In genomic region chr4:141671389-141671788, GRCm38 (mm10) we compare ENCODE assay signal across 22 mouse cellular contexts. TPM values are rescaled to one million over a fixed set of nuclear protein-coding genes. Genes with fewer than 3 reads are reported as not detected.
A peak's percentile ranks its signal among the peaks of the same experiment; 100 is the strongest.
DNase-seq lines count a peak whose midpoint lies in the region; ATAC-seq and TF ChIP-seq lines count a peak whose summit lies in the region.
"Had no signal": no experiment of that assay in that cellular context is flagged by ENCODE, and none has a peak within 500 bp of the region (broad histone marks: within the 10 kb centered on the region; RNA-seq: fewer than 3 reads in every experiment).

No protein-coding gene starts in this region.

- no peak overlapping the region for H3K4me3 ChIP-seq in embryonic facial prominence, embryonic 14.5 days (ENCODE audit: low read depth, low read length)
- H3K4me3 ChIP-seq in embryonic facial prominence, embryonic 10.5 days: no peak overlapping the region
- no peak overlapping the region for H3K4me3 ChIP-seq in lung, embryonic 16.5 days (ENCODE audit: low read length)
- no peak overlapping the region for H3K4me3 ChIP-seq in bone marrow macrophage, adult 2 months (ENCODE audit: insufficient read depth, low read length)
- no peak overlapping the region for H3K4me3 ChIP-seq in stomach, embryonic 16.5 days (replicated peaks; ENCODE audit: low read length)
- H3K4me3 ChIP-seq in forebrain, embryonic 12.5 days (replicated peaks): no peak overlapping the region
- H3K4me3 ChIP-seq: embryonic facial prominence, embryonic 13.5 days; forebrain, embryonic 15.5 days; heart, embryonic 12.5 days; hindbrain, embryonic 10.5 days had no signal

- no peak for TF ChIP-seq CTCF in bone marrow macrophage, adult 2 months (IDR thresholded peaks at IDR 0.05; ENCODE audit: low read depth, low read length)

- H3K27ac ChIP-seq in embryonic facial prominence, embryonic 14.5 days (replicated peaks; ENCODE audit: low read depth, low read length): no peak overlapping the region; the same call in 1 of the 2 replicates
- H3K27ac ChIP-seq in embryonic facial prominence, embryonic 10.5 days (replicated peaks): no peak overlapping the region
- H3K27ac ChIP-seq in lung, embryonic 16.5 days (ENCODE audit: low read length): no peak overlapping the region
- peak overlapping the region; percentile 99 for H3K27ac ChIP-seq in bone marrow macrophage, adult 2 months (ENCODE audit: insufficient read depth, low read depth, low read length)
- peak overlapping the region; percentile 49; the same call in 1 of the 2 replicates for H3K27ac ChIP-seq in stomach, embryonic 16.5 days (ENCODE audit: low read length)
- H3K27ac ChIP-seq in forebrain, embryonic 12.5 days: no peak overlapping the region
- H3K27ac ChIP-seq: embryonic facial prominence, embryonic 13.5 days; forebrain, embryonic 15.5 days; hindbrain, embryonic 10.5 days; hindbrain, embryonic 14.5 days had no signal

- DNase-seq in embryonic facial prominence, embryonic 14.5 days (ENCODE audit: low spot score): peak; percentile 68
- DNase-seq in embryonic facial prominence, embryonic 10.5 days (ENCODE audit: low spot score): no peak
- no peak for DNase-seq in lung, postnatal 25 days (ENCODE audit: low spot score)
- DNase-seq in frontal cortex, adult 2 months (ENCODE audit: extremely low spot score in 1 of 2, low spot score in 1 of 2): no peak
- DNase-seq: adrenal gland, postnatal 25 days; cerebellum, adult 11-12 months; cerebellum, adult 9-10 months; cerebellum, postnatal 25 days; gastrocnemius, postnatal 25 days had no signal

- H3K4me1 ChIP-seq in embryonic facial prominence, embryonic 14.5 days (ENCODE audit: control insufficient read depth, insufficient read depth, low read length): 0 out of 2 replicates have a peak, but pooled peaks cover 4% of the 10 kb centered on the region
- H3K4me1 ChIP-seq in embryonic facial prominence, embryonic 10.5 days: no peaks in the 10 kb centered on the region; the same call in 1 of the 2 replicates
- H3K4me1 ChIP-seq in lung, embryonic 16.5 days (replicated peaks; ENCODE audit: control insufficient read depth, insufficient read depth, low read length): peaks cover 5% of the 10 kb centered on the region; the same call in 1 of the 2 replicates
- peaks cover 59% of the 10 kb centered on the region for H3K4me1 ChIP-seq in bone marrow macrophage, adult 2 months (ENCODE audit: control insufficient read depth, insufficient read depth, low read length)
- H3K4me1 ChIP-seq in stomach, embryonic 16.5 days (ENCODE audit: control insufficient read depth, insufficient read depth, low read length): 0 out of 2 replicates have a peak, but pooled peaks cover 5% of the 10 kb centered on the region
- no peaks in the 10 kb centered on the region for H3K4me1 ChIP-seq in forebrain, embryonic 12.5 days
- H3K4me1 ChIP-seq: forebrain, embryonic 15.5 days; hindbrain, embryonic 10.5 days had no signal

- no peak overlapping the region for H3K9ac ChIP-seq in embryonic facial prominence, embryonic 14.5 days (ENCODE audit: low read depth, low read length)
- H3K9ac ChIP-seq in lung, embryonic 16.5 days (ENCODE audit: low read length): no peak overlapping the region
- peak overlapping the region; percentile 10; the same call in 1 of the 2 replicates for H3K9ac ChIP-seq in stomach, embryonic 16.5 days (ENCODE audit: low read length)
- H3K9ac ChIP-seq in forebrain, embryonic 12.5 days: no peak overlapping the region
- H3K9ac ChIP-seq: embryonic facial prominence, embryonic 13.5 days; forebrain, embryonic 15.5 days; heart, embryonic 12.5 days; hindbrain, embryonic 14.5 days had no signal

- ATAC-seq in embryonic facial prominence, embryonic 14.5 days (ENCODE audit: low read depth): peak; percentile 22; the same call in 1 of the 2 replicates
- peak; percentile 63 for ATAC-seq in lung, embryonic 16.5 days (ENCODE audit: low read depth)
- no peak for ATAC-seq in stomach, embryonic 16.5 days (ENCODE audit: insufficient read depth, low FRiP score)
- no peak for ATAC-seq in forebrain, embryonic 12.5 days (ENCODE audit: low FRiP score)
- ATAC-seq: activated CD4-positive, CD25-positive, alpha-beta regulatory T cell, adult 4 months; forebrain, embryonic 15.5 days; Patski had no signal

- no peak overlapping the region for H3K4me2 ChIP-seq in embryonic facial prominence, embryonic 14.5 days (ENCODE audit: low read depth, low read length)
- no peak overlapping the region for H3K4me2 ChIP-seq in lung, embryonic 16.5 days (ENCODE audit: low read depth, low read length)
- H3K4me2 ChIP-seq in stomach, embryonic 16.5 days (ENCODE audit: low read depth, low read length): no peak overlapping the region
- no peak overlapping the region for H3K4me2 ChIP-seq in forebrain, embryonic 12.5 days
- H3K4me2 ChIP-seq: embryonic facial prominence, embryonic 13.5 days; forebrain, embryonic 15.5 days; heart, embryonic 12.5 days; hindbrain, embryonic 14.5 days had no signal

- H3K36me3 ChIP-seq in embryonic facial prominence, embryonic 14.5 days (ENCODE audit: control insufficient read depth, insufficient read depth, low read length): no peaks in the 10 kb centered on the region
- H3K36me3 ChIP-seq in embryonic facial prominence, embryonic 10.5 days (replicated peaks): no peaks in the 10 kb centered on the region
- no peaks in the 10 kb centered on the region for H3K36me3 ChIP-seq in lung, embryonic 16.5 days (ENCODE audit: control insufficient read depth, insufficient read depth, low read length)
- H3K36me3 ChIP-seq in stomach, embryonic 16.5 days (ENCODE audit: control insufficient read depth, insufficient read depth, low read length): no peaks in the 10 kb centered on the region
- no peaks in the 10 kb centered on the region for H3K36me3 ChIP-seq in forebrain, embryonic 12.5 days (replicated peaks)
- H3K36me3 ChIP-seq: embryonic facial prominence, embryonic 13.5 days; forebrain, embryonic 15.5 days; heart, embryonic 12.5 days; hindbrain, embryonic 10.5 days had no signal

- 38% methylated on average over 4 of the region's 4 CpGs for WGBS in embryonic facial prominence, embryonic 14.5 days
- 84% methylated on average over 4 of the region's 4 CpGs for WGBS in embryonic facial prominence, embryonic 10.5 days
- WGBS in lung, embryonic 16.5 days: 40% methylated on average over 4 of the region's 4 CpGs
- WGBS in stomach, embryonic 16.5 days: 50% methylated on average over 4 of the region's 4 CpGs
- 82% methylated on average over 4 of the region's 4 CpGs for WGBS in forebrain, embryonic 12.5 days

- no peak for TF ChIP-seq POLR2A in bone marrow macrophage, adult 2 months (IDR thresholded peaks at IDR 0.05; ENCODE audit: borderline replicate concordance, low read depth, low read length)

- H3K9me3 ChIP-seq in embryonic facial prominence, embryonic 14.5 days (ENCODE audit: control insufficient read depth, low read length): no peaks in the 10 kb centered on the region
- no peaks in the 10 kb centered on the region for H3K9me3 ChIP-seq in embryonic facial prominence, embryonic 10.5 days
- no peaks in the 10 kb centered on the region for H3K9me3 ChIP-seq in lung, embryonic 16.5 days (ENCODE audit: control insufficient read depth, low read length)
- H3K9me3 ChIP-seq in stomach, embryonic 16.5 days (replicated peaks; ENCODE audit: control insufficient read depth, low read length): no peaks in the 10 kb centered on the region
- no peaks in the 10 kb centered on the region for H3K9me3 ChIP-seq in forebrain, embryonic 12.5 days
- H3K9me3 ChIP-seq: embryonic facial prominence, embryonic 13.5 days; forebrain, embryonic 15.5 days; heart, embryonic 12.5 days; hindbrain, embryonic 10.5 days had no signal

- H3K27me3 ChIP-seq in embryonic facial prominence, embryonic 14.5 days (replicated peaks; ENCODE audit: control insufficient read depth, insufficient read depth, low read length): no peaks in the 10 kb centered on the region
- no peaks in the 10 kb centered on the region for H3K27me3 ChIP-seq in embryonic facial prominence, embryonic 10.5 days (replicated peaks; ENCODE audit: low read depth, poor library complexity, severe bottlenecking)
- no peaks in the 10 kb centered on the region for H3K27me3 ChIP-seq in lung, embryonic 16.5 days (ENCODE audit: control insufficient read depth, insufficient read depth, low read depth, low read length)
- H3K27me3 ChIP-seq in stomach, embryonic 16.5 days (ENCODE audit: control insufficient read depth, insufficient read depth, low read length): no peaks in the 10 kb centered on the region
- H3K27me3 ChIP-seq in forebrain, embryonic 12.5 days: no peaks in the 10 kb centered on the region
- H3K27me3 ChIP-seq: embryonic facial prominence, embryonic 13.5 days; forebrain, embryonic 15.5 days; heart, embryonic 12.5 days; Patski had no signal

RNA-seq across cellular contexts. Expression of gene Plekhm2, which starts 6.7 kb away (rescaled TPM):
- 3.7 and 4.5 TPM in 2 replicates for polyA plus RNA-seq in embryonic facial prominence, embryonic 14.5 days (2014; fragmentation: Nextera tagmentation; extraction: Ambion mirVana)
- polyA plus RNA-seq in embryonic facial prominence, embryonic 10.5 days (2016; fragmentation: Nextera tagmentation; extraction: Ambion mirVana): 4.9 and 5.2 TPM in 2 replicates
- 5.7 and 6.9 TPM in 2 replicates for polyA plus RNA-seq in lung, embryonic 16.5 days (2015; fragmentation: Nextera tagmentation; extraction: Ambion mirVana)
- polyA plus RNA-seq in bone marrow macrophage, adult 2 months (2012; ENCODE audit: insufficient read depth, insufficient read length, missing spikeins): 56.0 and 62.1 TPM in 2 replicates
- 4.4 and 6.3 TPM in 2 replicates for polyA plus RNA-seq in stomach, embryonic 16.5 days (2015; fragmentation: Nextera tagmentation; extraction: Ambion mirVana)
- 85.6 and 92.9 TPM in 2 replicates for polyA plus RNA-seq in frontal cortex, adult 2 months (2012; rRNA removed)
- 5.2 and 6.6 TPM in 2 replicates for polyA plus RNA-seq in forebrain, embryonic 12.5 days (2016; fragmentation: Nextera tagmentation; extraction: Ambion mirVana)

RNA-seq across cellular contexts. Expression of gene Rsc1a1, which starts 14.0 kb away (rescaled TPM):
- 1.9 and 2.7 TPM in 2 replicates for polyA plus RNA-seq in embryonic facial prominence, embryonic 14.5 days (2014; fragmentation: Nextera tagmentation; extraction: Ambion mirVana)
- polyA plus RNA-seq in embryonic facial prominence, embryonic 10.5 days (2016; fragmentation: Nextera tagmentation; extraction: Ambion mirVana): 1.1 and 2.3 TPM in 2 replicates
- not detected in 2 replicates for polyA plus RNA-seq in lung, embryonic 16.5 days (2015; fragmentation: Nextera tagmentation; extraction: Ambion mirVana)
- 5.6 TPM in 1 of 2 replicates, not detected in the other for polyA plus RNA-seq in bone marrow macrophage, adult 2 months (2012; ENCODE audit: insufficient read depth, insufficient read length, missing spikeins)
- polyA plus RNA-seq in stomach, embryonic 16.5 days (2015; fragmentation: Nextera tagmentation; extraction: Ambion mirVana): not detected in 2 replicates
- 6.1 and 9.0 TPM in 2 replicates for polyA plus RNA-seq in frontal cortex, adult 2 months (2012; rRNA removed)
- polyA plus RNA-seq in forebrain, embryonic 12.5 days (2016; fragmentation: Nextera tagmentation; extraction: Ambion mirVana): 0.31 and 1.0 TPM in 2 replicates
- polyA plus RNA-seq: activated CD4-positive, CD25-positive, alpha-beta regulatory T cell, adult 4 months; embryonic facial prominence, embryonic 13.5 days; forebrain, embryonic 15.5 days; heart, embryonic 16.5 days; hindbrain, embryonic 14.5 days had no signal

RNA-seq across cellular contexts. Expression of gene Slc25a34, which starts 47.8 kb away (rescaled TPM):
- polyA plus RNA-seq in embryonic facial prominence, embryonic 14.5 days (2014; fragmentation: Nextera tagmentation; extraction: Ambion mirVana): 0.08 TPM in 1 of 2 replicates, not detected in the other
- polyA plus RNA-seq in embryonic facial prominence, embryonic 10.5 days (2016; fragmentation: Nextera tagmentation; extraction: Ambion mirVana): 0.09 TPM in 1 of 2 replicates, not detected in the other
- 0.18 and 0.20 TPM in 2 replicates for polyA plus RNA-seq in lung, embryonic 16.5 days (2015; fragmentation: Nextera tagmentation; extraction: Ambion mirVana)
- 0.48 and 0.49 TPM in 2 replicates for polyA plus RNA-seq in bone marrow macrophage, adult 2 months (2012; ENCODE audit: insufficient read depth, insufficient read length, missing spikeins)
- polyA plus RNA-seq in stomach, embryonic 16.5 days (2015; fragmentation: Nextera tagmentation; extraction: Ambion mirVana): 0.62 and 1.6 TPM in 2 replicates
- 8.0 and 9.7 TPM in 2 replicates for polyA plus RNA-seq in frontal cortex, adult 2 months (2012; rRNA removed)
- not detected in 2 replicates for polyA plus RNA-seq in forebrain, embryonic 12.5 days (2016; fragmentation: Nextera tagmentation; extraction: Ambion mirVana)
- polyA plus RNA-seq: activated CD4-positive, CD25-positive, alpha-beta regulatory T cell, adult 4 months; embryonic facial prominence, embryonic 13.5 days; hindbrain, embryonic 14.5 days had no signal

RNA-seq across cellular contexts. Expression of gene Ddi2, which starts 51.8 kb away (rescaled TPM):
- polyA plus RNA-seq in embryonic facial prominence, embryonic 14.5 days (2014; fragmentation: Nextera tagmentation; extraction: Ambion mirVana): 18.8 and 19.4 TPM in 2 replicates
- polyA plus RNA-seq in embryonic facial prominence, embryonic 10.5 days (2016; fragmentation: Nextera tagmentation; extraction: Ambion mirVana): 28.1 and 31.8 TPM in 2 replicates
- polyA plus RNA-seq in lung, embryonic 16.5 days (2015; fragmentation: Nextera tagmentation; extraction: Ambion mirVana): 18.1 and 18.3 TPM in 2 replicates
- 69.5 and 74.4 TPM in 2 replicates for polyA plus RNA-seq in bone marrow macrophage, adult 2 months (2012; ENCODE audit: insufficient read depth, insufficient read length, missing spikeins)
- 18.8 and 19.7 TPM in 2 replicates for polyA plus RNA-seq in stomach, embryonic 16.5 days (2015; fragmentation: Nextera tagmentation; extraction: Ambion mirVana)
- 18.7 and 19.0 TPM in 2 replicates for polyA plus RNA-seq in frontal cortex, adult 2 months (2012; rRNA removed)
- 22.8 and 25.3 TPM in 2 replicates for polyA plus RNA-seq in forebrain, embryonic 12.5 days (2016; fragmentation: Nextera tagmentation; extraction: Ambion mirVana)

RNA-seq across cellular contexts. Expression of gene Tmem82, which starts 53.0 kb away (rescaled TPM):
- polyA plus RNA-seq in embryonic facial prominence, embryonic 14.5 days (2014; fragmentation: Nextera tagmentation; extraction: Ambion mirVana): 0.17 and 0.41 TPM in 2 replicates
- 1.5 and 2.1 TPM in 2 replicates for polyA plus RNA-seq in embryonic facial prominence, embryonic 10.5 days (2016; fragmentation: Nextera tagmentation; extraction: Ambion mirVana)
- 0.99 and 1.1 TPM in 2 replicates for polyA plus RNA-seq in lung, embryonic 16.5 days (2015; fragmentation: Nextera tagmentation; extraction: Ambion mirVana)
- 2.4 and 3.3 TPM in 2 replicates for polyA plus RNA-seq in bone marrow macrophage, adult 2 months (2012; ENCODE audit: insufficient read depth, insufficient read length, missing spikeins)
- polyA plus RNA-seq in stomach, embryonic 16.5 days (2015; fragmentation: Nextera tagmentation; extraction: Ambion mirVana): 2.7 and 3.8 TPM in 2 replicates
- polyA plus RNA-seq in frontal cortex, adult 2 months (2012; rRNA removed): 0.84 and 1.2 TPM in 2 replicates
- polyA plus RNA-seq in forebrain, embryonic 12.5 days (2016; fragmentation: Nextera tagmentation; extraction: Ambion mirVana): 0.09 and 0.33 TPM in 2 replicates
- polyA plus RNA-seq: C2C12; hindbrain, embryonic 14.5 days had no signal

Comparison
In these comparisons a context has a peak if more than half of its experiments do, and no peak if none do; other contexts are left out.
1. ATAC-seq: peak in embryonic facial prominence, embryonic 14.5 days (single experiment) and lung, embryonic 16.5 days (single experiment); none in stomach, embryonic 16.5 days (single experiment) and forebrain, embryonic 12.5 days (single experiment).
2. H3K27ac ChIP-seq: peak in bone marrow macrophage, adult 2 months (single experiment) and stomach, embryonic 16.5 days (single experiment); none in embryonic facial prominence, embryonic 14.5 days (single experiment), embryonic facial prominence, embryonic 10.5 days (single experiment), lung, embryonic 16.5 days (single experiment) and forebrain, embryonic 12.5 days (single experiment).